Mouse (Mus musculus): ENCODE measurements at regions not wholly inside any gene's neighbourhood (a gene's known extent, or its start where the extent isn't known, plus 50 kb on each side); places are given as distances from the start of the nearest gene placed in this dataset.

- DNase-seq (ENCODE audit: low spot score in 2 of 2) = no peak
These were observed 63.4 kb upstream of the 1700008P02Rik start for GRCm38 (mm10) chr3:6683679-6684078.

GRCm38 (mm10) chr3:6681411-6681810 is 61.2 kb upstream of the 1700008P02Rik start:
- DNase-seq (ENCODE audit: low spot score in 2 of 2) = no peak

GRCm38 (mm10) chr3:6676382-6676781 is 56.1 kb upstream of the 1700008P02Rik start:
- no peak for DNase-seq (ENCODE audit: low spot score in 2 of 2)

GRCm38 (mm10) chr3:6675354-6675753 is 55.1 kb upstream of the 1700008P02Rik start:
- DNase-seq (ENCODE audit: low spot score in 2 of 2) = no peak
